Mouse (Mus musculus) hindbrain, embryonic 13.5 days (tissue): ENCODE measurements at regions not wholly inside any gene's neighbourhood (a gene's known extent, or its start where the extent isn't known, plus 50 kb on each side); places are given as distances from the start of the nearest gene placed in this dataset.

Source experiments
- ATAC-seq: fragments of 200-750 bp; cut with Nextera tagmentation; 2 replicates; pipeline ENCODE4 v1.8.0; 2017; ENCODE audit warnings: moderate TSS enrichment; ENCODE audit not compliant: low FRiP score
- H3K27ac ChIP-seq: fragments of 300-500 bp; sonication (generic); 2 replicates; pipeline ENCODE4 v1.5.1; 2015; ENCODE audit warnings: inconsistent platforms, mild to moderate bottlenecking, moderate library complexity
- H3K27me3 ChIP-seq: fragments of 300-500 bp; sonication (generic); 2 replicates; pipeline ENCODE4 v1.6.1; 2015; ENCODE audit warnings: mild to moderate bottlenecking, inconsistent platforms
- H3K36me3 ChIP-seq: fragments of 300-500 bp; sonication (generic); 2 replicates; pipeline ENCODE4 v1.6.1; 2015; ENCODE audit warnings: mild to moderate bottlenecking, inconsistent platforms
- H3K4me1 ChIP-seq: fragments of 300-500 bp; sonication (generic); replicated peaks from 2 replicates; pipeline ENCODE4 v1.6.1; 2015; ENCODE audit warnings: inconsistent platforms
- H3K4me2 ChIP-seq: fragments of 300-500 bp; sonication (generic); 2 replicates; pipeline ENCODE4 v1.6.1; 2015; ENCODE audit warnings: inconsistent platforms, mild to moderate bottlenecking, moderate library complexity
- H3K4me3 ChIP-seq: fragments of 300-500 bp; sonication (generic); 2 replicates; pipeline ENCODE4 v1.5.1; 2015; ENCODE audit warnings: mild to moderate bottlenecking, inconsistent platforms
- H3K9ac ChIP-seq: fragments of 300-500 bp; sonication (generic); 2 replicates; pipeline ENCODE4 v1.6.1; 2015; ENCODE audit warnings: mild to moderate bottlenecking, inconsistent platforms
- H3K9me3 ChIP-seq: fragments of 300-500 bp; sonication (generic); 2 replicates; pipeline ENCODE4 v1.6.1; 2016; ENCODE audit warnings: inconsistent platforms
- WGBS: fragments of 180-500 bp; shearing (Covaris S2); methylation state at CpG from one replicate; pipeline ENCODE4 v1.1.7; 2015; 5-methylcytosine and 5-hydroxymethylcytosine counted together

DNA sequence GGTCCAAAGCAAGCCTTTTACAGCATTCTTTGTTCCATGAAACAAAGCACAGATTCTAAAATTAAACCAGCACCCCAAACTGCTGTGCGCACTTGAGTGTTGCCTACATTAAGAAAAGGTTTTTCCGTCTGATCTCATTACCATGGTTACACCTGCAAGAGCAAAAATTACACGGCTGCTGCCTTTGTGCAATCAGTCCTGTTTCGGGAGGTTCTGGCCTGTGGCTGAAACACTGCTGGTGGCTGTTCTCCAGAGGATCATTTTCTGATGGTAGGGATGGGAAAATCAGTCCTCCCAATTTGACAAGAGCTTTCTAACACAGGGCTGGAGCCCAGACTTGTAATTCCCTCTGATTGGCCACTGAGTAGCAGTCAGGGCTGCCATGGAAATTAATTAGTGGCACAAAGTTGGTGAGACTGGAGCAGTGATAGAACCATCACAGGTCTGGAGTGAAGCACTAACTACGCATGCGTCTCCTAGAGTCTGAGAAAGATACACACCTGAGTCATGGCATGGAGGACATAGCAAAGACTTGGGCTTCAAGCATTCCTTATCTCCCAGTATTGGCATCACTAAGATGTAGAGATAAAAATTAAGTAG is 114.8 kb upstream of the Fam49a start:
- H3K9ac ChIP-seq, result no peak overlapping the region
- WGBS, result 83% methylated on average over 6 of the region's 6 CpGs
- ATAC-seq, result no peak
- H3K9me3 ChIP-seq, result no peaks in the 10 kb centered on the region
- H3K27ac ChIP-seq, result no peak overlapping the region
- no peaks in the 10 kb centered on the region for H3K4me1 ChIP-seq
- H3K4me3 ChIP-seq, result no peak overlapping the region
- no peaks in the 10 kb centered on the region for H3K27me3 ChIP-seq
- H3K36me3 ChIP-seq, result no peaks in the 10 kb centered on the region
- H3K4me2 ChIP-seq, result no peak overlapping the region

DNA sequence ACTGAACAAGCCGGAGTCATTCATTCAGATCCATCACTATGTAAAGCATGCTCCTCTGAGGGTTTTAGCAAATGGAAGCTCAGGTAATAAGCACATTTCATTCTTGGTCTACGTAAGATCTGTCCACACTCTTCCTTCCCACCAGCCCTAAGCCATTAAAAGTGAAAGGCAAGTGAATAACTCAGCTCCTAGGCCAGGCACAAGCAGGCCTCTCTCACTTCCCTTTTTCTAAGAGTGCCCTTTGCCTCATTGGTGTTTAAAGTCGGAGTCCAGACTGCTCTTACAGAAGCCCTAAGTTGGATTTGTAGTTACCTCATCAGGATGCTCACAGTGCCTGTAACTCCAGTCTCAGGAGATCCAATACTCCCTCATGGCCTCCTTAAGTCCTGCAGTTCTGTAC is 114.1 kb upstream of the Fam49a start:
- no peak overlapping the region for H3K27ac ChIP-seq
- no peak overlapping the region for H3K4me2 ChIP-seq
- no peak overlapping the region for H3K4me3 ChIP-seq
- no peak overlapping the region for H3K9ac ChIP-seq
- no peak for ATAC-seq
- no peaks in the 10 kb centered on the region for H3K36me3 ChIP-seq
- 83% methylated on average over 3 of the region's 3 CpGs for WGBS
- H3K9me3 ChIP-seq, result no peaks in the 10 kb centered on the region
- no peaks in the 10 kb centered on the region for H3K4me1 ChIP-seq
- no peaks in the 10 kb centered on the region for H3K27me3 ChIP-seq

DNA sequence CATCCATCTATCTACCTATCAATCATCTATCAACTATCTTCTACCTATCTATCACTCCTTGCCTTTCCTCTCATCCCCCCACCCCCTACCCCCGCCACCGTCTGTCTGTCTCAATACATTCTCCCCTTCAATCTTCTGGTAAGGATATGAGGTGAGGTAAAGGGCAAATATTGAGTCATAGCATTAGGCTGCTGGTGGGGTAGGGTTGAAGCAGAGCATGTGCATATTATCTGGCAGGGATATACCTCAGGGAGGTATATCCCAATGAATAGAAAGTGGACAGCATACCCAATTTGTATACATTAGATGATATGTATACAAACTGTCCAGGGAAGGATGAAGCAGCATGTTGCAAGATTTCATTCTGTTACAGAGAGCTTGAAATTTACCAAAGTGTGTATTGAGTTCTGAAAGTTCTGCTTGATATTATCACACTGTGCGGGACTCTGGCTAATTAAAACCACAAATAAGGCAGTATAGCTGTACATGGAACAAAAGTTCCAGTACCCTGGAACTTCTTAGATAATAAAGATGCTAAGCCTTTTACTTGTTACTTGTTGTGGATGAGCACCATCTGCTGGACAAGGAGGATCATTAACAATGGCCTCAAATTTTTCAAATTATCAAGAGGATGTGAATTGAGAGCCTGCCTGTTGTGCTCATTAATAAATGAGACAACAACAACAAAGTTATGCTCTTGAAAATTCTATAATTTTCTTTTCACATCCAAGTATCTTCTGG is 113.1 kb upstream of the Fam49a start:
- Histone ChIP-seq H3K4me2 (no peak overlapping the region), H3K9ac (no peak overlapping the region), H3K4me1 (no peaks in the 10 kb centered on the region), H3K4me3 (no peak overlapping the region), H3K36me3 (no peaks in the 10 kb centered on the region), H3K9me3 (no peaks in the 10 kb centered on the region), H3K27me3 (no peaks in the 10 kb centered on the region), H3K27ac (no peak overlapping the region)
- 70% methylated on average over 3 of the region's 3 CpGs for WGBS
- peak; percentile 73; the same call in 1 of the 2 replicates for ATAC-seq

DNA sequence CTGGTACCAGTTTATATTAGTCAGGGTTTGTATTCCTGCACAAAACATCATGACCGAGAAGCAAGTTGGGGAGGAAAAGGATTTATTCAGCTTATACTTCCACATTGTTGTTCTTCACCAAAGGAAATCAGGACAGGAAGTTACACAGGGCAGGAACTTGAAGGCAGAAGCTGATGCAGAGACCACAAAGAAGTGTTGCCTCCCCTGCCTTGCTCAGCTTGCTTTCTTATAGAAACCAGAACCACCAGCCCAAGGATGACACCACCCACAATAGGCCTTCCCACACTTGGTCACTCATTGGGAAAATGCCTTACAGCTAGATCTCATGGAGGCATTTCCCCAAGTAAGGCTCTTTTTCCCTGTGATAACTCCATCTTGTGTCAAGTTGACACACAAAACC is 97.5 kb upstream of the Fam49a start:
- Histone ChIP-seq H3K27me3 (no peaks in the 10 kb centered on the region), H3K4me2 (no peak overlapping the region), H3K9ac (no peak overlapping the region), H3K9me3 (no peaks in the 10 kb centered on the region), H3K36me3 (no peaks in the 10 kb centered on the region), H3K4me1 (no peaks in the 10 kb centered on the region), H3K4me3 (no peak overlapping the region), H3K27ac (no peak overlapping the region)
- ATAC-seq, result no peak
- WGBS, result 81% methylated on average over 1 of the region's 1 CpGs

DNA sequence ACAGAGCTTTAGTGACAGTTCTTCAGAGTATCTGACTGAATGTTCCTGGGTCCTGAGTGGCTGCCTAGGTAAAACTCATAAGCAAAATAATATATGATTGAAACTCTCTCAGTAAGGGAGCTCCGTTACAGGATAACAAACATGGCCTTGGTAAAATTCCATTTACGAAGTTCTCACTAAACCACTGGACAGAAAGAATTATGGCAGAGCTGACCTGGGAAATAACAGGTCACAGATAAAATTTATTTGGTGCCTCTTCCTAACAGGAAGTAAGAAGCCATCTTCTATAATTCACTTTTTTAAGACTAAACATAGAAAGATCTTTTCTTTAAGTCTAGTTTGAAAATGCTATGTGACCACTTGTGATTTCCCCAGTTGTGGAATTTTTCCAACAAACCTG is 91.4 kb upstream of the Fam49a start:
- Histone ChIP-seq H3K27me3 (no peaks in the 10 kb centered on the region), H3K4me1 (no peaks in the 10 kb centered on the region), H3K4me2 (no peak overlapping the region), H3K4me3 (no peak overlapping the region), H3K27ac (no peak overlapping the region), H3K9ac (no peak overlapping the region), H3K36me3 (no peaks in the 10 kb centered on the region), H3K9me3 (no peaks in the 10 kb centered on the region)
- ATAC-seq, result no peak
- WGBS, result 95% methylated on average over 2 of the region's 2 CpGs

DNA sequence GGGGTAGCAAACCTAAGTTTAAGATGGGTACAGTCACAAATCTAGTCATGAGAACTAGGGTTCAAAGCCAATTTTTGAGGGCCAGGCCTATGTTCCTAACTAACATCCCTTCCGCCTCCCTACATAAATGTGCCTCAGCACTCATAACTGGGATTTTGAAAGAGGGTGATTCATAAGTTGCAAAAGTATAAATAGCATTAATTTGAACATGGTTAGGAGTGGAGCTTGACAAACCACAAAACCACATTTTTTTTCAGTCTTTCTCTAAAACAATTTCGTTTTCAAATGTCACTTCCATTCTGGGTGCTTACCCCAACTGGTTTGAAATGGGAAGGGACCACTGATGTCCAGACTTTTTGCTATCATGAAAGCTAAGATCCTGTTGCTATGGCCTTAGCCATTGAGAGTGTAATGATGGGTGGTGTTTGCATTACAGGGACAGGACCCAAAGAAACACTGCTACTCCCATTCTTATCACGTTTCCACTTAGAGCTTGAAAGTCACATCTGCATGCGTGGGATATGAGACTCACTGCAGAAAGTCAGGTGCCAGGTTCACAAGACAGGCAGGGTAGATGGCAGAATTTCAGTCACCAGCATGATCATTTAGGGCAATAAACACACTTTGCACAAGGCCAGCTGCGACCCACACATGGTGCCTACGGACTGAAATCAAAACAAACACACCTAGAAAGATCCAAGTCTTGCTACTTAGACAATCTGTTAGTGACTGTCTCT is 89.7 kb upstream of the Fam49a start:
- WGBS, result 87% methylated on average over 6 of the region's 6 CpGs
- H3K9me3 ChIP-seq, result no peaks in the 10 kb centered on the region
- peaks cover 10% of the 10 kb centered on the region for H3K4me1 ChIP-seq
- H3K36me3 ChIP-seq, result no peaks in the 10 kb centered on the region
- no peak overlapping the region for H3K9ac ChIP-seq
- H3K27ac ChIP-seq, result no peak overlapping the region
- no peaks in the 10 kb centered on the region for H3K27me3 ChIP-seq
- no peak for ATAC-seq
- H3K4me3 ChIP-seq, result no peak overlapping the region
- H3K4me2 ChIP-seq, result no peak overlapping the region

DNA sequence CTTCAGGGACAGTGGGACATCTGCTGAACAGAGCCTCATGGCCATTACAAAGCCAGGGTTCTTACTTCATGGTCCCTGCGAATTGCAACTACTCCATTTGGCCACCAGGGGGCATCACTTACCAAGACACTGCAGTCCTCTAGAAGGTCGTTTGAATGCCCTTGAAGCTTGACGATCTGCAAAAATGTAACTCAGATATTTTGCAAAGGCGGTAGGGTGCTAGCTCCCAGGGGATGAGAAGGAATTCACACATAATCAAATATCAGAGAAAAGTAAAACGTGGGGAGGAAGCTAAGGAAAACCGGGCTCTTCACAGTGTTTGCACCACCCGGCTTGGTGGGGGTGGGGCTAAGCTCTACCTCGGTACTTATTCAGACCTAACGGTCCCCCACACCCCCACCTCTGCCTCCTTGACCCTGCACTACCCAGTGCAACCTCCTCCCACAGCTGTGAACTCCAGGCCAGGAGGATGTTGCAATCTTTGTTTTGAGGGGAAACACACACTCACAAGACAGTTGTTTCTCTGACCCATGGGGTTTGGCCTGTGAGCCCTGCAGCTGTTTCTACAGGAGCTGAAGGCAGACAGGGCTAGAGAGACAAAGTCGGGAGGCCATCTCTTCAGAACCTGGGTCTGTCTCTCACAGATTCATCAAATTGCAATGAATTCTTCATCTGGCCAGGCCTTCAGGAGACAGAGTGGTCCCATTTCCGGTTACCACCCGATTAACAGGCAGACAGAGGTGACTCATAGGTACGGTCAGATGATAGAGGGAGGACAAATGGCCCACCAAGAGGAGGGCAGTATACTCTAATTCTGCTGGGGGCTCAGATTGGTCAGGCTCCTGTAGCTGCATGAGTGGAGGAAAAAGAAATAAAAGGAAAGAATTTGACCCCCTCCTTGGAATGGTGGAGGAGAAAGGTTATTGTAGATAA is 85.3 kb upstream of the Fam49a start:
- Histone ChIP-seq H3K4me1 (peaks cover 12% of the 10 kb centered on the region), H3K4me3 (peak overlapping the region; percentile 22; the same call in 1 of the 2 replicates), H3K9me3 (no peaks in the 10 kb centered on the region), H3K9ac (peak overlapping the region; percentile 44; the same call in 1 of the 2 replicates), H3K27ac (no peak overlapping the region), H3K27me3 (no peaks in the 10 kb centered on the region), H3K4me2 (peak overlapping the region; percentile 50), H3K36me3 (no peaks in the 10 kb centered on the region)
- WGBS, result 15% methylated on average over 13 of the region's 13 CpGs
- peak; percentile 84 for ATAC-seq

DNA sequence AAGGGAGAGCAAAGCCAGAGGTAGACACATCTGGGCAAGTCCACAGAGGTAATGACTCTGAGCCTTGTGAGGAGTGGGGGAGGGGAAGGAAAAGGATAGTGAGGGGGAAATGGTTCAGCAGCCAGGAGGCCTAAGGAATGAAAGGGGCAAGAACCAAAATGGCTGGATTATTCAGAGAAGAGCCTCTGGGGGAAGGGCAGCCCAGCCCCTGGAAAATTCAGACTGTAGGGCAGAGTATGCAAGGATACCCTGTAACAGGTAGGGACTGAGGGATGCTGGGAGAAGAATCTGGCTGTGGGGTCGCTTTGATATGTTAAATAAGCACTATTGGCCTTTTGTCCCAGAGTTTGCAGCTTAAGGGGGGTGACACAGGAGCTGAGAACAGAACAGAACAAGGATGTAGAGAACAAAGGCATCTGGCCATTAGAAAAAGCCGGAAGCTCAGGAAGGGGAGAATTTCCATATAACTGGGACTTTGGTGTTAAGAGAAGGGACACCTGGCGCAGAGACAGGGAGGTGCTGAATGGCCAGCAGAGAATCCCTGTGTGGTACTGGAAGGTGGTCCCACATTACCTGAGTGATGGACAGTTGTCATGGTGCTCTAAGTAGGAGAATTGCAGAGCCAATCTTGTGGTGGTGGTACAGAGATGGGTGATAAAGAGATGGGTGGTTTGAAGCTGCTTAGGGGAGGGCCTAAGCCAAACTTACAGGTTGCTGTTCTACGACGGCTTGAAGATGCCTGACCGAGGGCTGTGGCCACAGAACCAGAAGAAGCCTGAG is 84.5 kb upstream of the Fam49a start:
- Histone ChIP-seq H3K4me2 (no peak overlapping the region), H3K27ac (no peak overlapping the region), H3K9me3 (no peaks in the 10 kb centered on the region), H3K4me3 (no peak overlapping the region), H3K9ac (no peak overlapping the region), H3K27me3 (no peaks in the 10 kb centered on the region), H3K36me3 (no peaks in the 10 kb centered on the region), H3K4me1 (peaks cover 12% of the 10 kb centered on the region)
- 70% methylated on average over 6 of the region's 6 CpGs for WGBS
- peak; percentile 19; the same call in 1 of the 2 replicates for ATAC-seq

DNA sequence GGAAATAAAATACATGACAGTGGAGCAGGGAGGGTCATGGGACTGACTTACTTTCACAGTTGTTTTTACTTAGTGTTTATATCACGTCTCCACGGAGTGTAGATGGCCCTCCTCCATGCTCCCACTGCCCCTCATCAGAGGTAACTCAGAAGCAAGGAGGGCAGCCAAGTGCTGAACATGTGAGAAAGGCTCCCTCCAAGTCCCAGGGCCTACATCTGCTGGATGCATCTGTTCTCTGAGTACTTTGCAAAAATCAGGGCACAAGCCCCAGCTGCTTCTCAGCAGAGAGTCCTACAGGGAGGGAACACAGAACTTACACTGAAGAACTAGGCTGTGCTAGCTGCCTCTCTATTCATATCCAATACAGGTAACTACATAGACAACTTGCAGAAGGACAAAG is 83.5 kb upstream of the Fam49a start:
- H3K4me3 ChIP-seq, result no peak overlapping the region
- H3K27ac ChIP-seq, result no peak overlapping the region
- no peaks in the 10 kb centered on the region for H3K36me3 ChIP-seq
- H3K4me2 ChIP-seq, result no peak overlapping the region
- no peak overlapping the region for H3K9ac ChIP-seq
- no peak for ATAC-seq
- H3K27me3 ChIP-seq, result no peaks in the 10 kb centered on the region
- no peaks in the 10 kb centered on the region for H3K9me3 ChIP-seq
- H3K4me1 ChIP-seq, result peaks cover 12% of the 10 kb centered on the region
- WGBS, result 69% methylated on average over 2 of the region's 2 CpGs

DNA sequence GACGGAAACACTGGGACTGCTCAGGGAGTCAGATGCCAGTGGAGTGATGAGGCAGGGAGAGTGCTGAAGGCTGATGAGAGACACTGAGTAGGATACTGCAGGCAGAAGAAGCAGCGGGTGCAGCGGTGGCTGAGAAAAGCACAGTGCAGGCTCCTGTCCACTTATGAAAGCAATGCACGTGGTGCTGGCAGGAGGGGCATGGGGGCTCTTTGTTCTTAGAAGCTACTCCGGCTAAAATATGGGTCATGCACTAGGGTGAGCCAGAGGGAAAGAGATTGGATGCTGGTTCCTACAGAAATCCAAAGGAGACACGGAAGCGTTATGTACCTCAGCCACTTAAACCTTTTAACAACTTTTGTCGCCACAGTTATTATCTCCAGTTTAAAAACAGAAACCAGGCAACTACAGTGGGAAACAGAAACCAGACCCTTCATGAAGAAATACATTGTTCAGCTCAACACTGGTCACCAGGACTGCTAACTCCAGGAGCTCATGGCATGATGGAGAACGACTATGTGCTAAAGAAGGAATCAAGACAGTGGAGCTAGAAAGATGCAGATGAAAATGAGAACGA is 82.6 kb upstream of the Fam49a start:
- 54% methylated on average over 10 of the region's 10 CpGs for WGBS
- H3K27ac ChIP-seq, result no peak overlapping the region
- no peak overlapping the region for H3K4me2 ChIP-seq
- H3K4me3 ChIP-seq, result no peak overlapping the region
- no peaks in the 10 kb centered on the region for H3K36me3 ChIP-seq
- H3K27me3 ChIP-seq, result no peaks in the 10 kb centered on the region
- peaks cover 12% of the 10 kb centered on the region for H3K4me1 ChIP-seq
- no peak overlapping the region for H3K9ac ChIP-seq
- no peaks in the 10 kb centered on the region for H3K9me3 ChIP-seq
- no peak for ATAC-seq

DNA sequence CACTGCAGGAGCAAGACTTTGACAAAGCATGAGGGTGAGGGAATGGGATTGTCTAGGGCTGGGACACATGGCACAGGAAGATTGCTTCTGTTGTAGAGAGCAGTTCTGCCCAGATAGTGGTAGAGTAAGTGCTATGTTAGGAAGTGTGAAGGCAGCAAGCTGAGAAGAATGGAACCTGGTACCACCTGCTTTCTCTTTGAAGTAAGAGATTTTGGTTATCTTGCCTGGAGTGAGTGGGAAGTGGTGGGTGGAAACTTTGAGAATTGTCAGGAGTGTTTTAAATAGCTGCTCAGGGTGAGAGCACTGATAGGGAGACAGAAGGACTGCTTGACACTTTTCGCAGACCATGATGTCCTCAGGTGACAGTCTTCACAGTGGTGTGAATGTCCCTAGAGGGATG is 81.0 kb upstream of the Fam49a start:
- H3K4me2 ChIP-seq, result no peak overlapping the region
- H3K9me3 ChIP-seq, result no peaks in the 10 kb centered on the region
- no peak overlapping the region for H3K4me3 ChIP-seq
- no peak for ATAC-seq
- no peak overlapping the region for H3K9ac ChIP-seq
- H3K27ac ChIP-seq, result no peak overlapping the region
- H3K27me3 ChIP-seq, result no peaks in the 10 kb centered on the region
- H3K4me1 ChIP-seq, result peaks cover 12% of the 10 kb centered on the region
- H3K36me3 ChIP-seq, result no peaks in the 10 kb centered on the region
- WGBS, result 93% methylated on average over 1 of the region's 1 CpGs
